Mouse (Mus musculus): ENCODE results near the gene Dhdh.
"Not testable (repeated sequence)": the region's sequence is repeated elsewhere in the genome, so short reads cannot be mapped to it uniquely, and the experiment has no call there.

Gene Dhdh

DNA sequence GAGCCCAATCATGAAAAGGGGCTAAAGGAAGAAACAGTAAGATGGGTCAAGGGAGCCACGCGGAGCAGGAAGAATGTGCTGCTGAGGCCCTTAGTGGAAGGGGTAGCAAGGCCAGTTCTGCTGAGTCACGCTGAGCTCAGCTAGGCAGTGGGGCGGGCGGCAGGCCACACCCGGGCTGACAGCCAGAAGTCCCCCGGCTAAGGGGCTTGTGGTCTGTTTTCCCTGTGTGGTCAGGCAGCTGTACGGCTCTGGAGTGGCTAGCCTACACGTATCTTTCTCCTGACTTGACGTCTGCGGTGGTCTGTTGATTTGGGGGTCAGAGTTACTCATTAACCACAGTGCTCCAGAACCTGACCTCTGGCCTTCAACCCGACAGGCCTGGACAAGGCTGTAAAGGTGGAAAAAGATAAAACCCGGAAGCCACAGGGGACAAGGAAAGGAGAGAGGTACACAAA is 27.7 kb downstream of the Dhdh start:
- TF ChIP-seq CTCF (conservative IDR thresholded peaks at IDR 0.05; ENCODE audit: low read length) = no peak
- TF ChIP-seq POU5F1 (IDR thresholded peaks at IDR 0.05; ENCODE audit: borderline replicate concordance, low read length) = no peak
- peak overlapping the region; percentile 76 for H3K4me3 ChIP-seq (replicated peaks; ENCODE audit: low read length)
- H3K27me3 ChIP-seq (ENCODE audit: insufficient read depth, low read length) = no peaks in the 10 kb centered on the region
- H3K36me3 ChIP-seq (ENCODE audit: insufficient read depth, low read length) = peaks cover 83% of the 10 kb centered on the region
- H3K9me3 ChIP-seq (ENCODE audit: low read length) = no peaks in the 10 kb centered on the region
- H3K4me1 ChIP-seq (replicated peaks; ENCODE audit: low read depth, low read length) = peaks cover 67% of the 10 kb centered on the region

DNA sequence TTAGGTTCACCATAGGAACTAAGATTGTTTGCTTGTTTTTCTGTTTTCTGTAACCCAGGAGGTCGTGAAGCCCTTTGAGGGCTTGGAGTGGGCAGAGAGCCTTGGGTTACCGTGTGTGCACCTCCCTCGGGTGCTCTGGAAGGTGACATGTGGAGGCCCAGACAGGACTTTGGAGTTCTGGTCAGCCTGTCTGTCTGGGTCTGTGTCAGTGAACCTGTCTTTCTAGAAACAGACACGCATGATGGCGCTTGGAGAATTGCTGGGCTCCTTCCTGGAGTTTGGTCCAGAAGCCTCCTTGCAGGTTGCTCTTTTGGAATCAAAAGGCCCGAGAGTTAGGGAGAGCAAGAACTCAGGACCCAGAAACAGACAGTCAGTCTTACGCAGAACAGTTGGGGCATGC is 28.2 kb downstream of the Dhdh start:
- Histone ChIP-seq H3K4me1 (replicated peaks; ENCODE audit: low read depth, low read length) (peaks cover 69% of the 10 kb centered on the region), H3K4me3 (replicated peaks; ENCODE audit: low read length) (peak overlapping the region; percentile 76), H3K36me3 (ENCODE audit: insufficient read depth, low read length) (peaks cover 83% of the 10 kb centered on the region), H3K9me3 (ENCODE audit: low read length) (no peaks in the 10 kb centered on the region), H3K27me3 (ENCODE audit: insufficient read depth, low read length) (no peaks in the 10 kb centered on the region)
- no peak for TF ChIP-seq NANOG (IDR thresholded peaks at IDR 0.05; ENCODE audit: borderline replicate concordance, low read length)
- no peak for TF ChIP-seq CTCF (conservative IDR thresholded peaks at IDR 0.05; ENCODE audit: low read length)

DNA sequence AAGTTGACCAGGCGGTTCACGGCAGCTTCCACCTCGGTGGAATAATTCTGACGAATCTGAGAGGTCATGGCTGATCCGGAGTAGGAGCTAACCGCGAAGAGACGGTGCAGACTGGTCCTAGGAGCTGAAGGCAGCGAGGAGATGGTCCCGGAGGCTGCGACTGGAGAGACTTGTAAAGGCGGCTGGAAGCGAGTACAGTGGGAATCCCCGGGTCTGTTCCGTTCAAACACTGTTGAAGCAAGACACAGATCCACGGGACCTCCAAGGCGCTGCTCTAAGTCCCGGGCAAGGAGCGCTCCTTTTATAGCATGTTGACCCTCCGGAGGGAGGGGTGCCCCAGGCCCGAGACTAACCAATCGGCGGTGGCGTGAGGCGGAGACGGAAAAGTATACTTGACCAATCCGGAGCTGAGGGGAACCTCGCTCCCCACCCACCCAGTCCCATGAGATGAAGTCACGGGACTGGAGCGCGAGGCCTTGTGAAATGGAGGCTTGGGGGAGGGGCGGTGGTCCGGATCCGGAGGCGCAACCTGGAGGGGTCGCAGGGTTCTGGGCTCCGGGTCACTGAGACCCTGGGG is 29.0 kb downstream of the Dhdh start, which contains the start of gene Ftl1:
Gene Ftl1, minus strand, starts transcription at position 321 of the 577 bp plus-strand sequence.
- Histone ChIP-seq H3K4me1 (replicated peaks; ENCODE audit: low read depth, low read length) (peaks cover 69% of the 10 kb centered on the region), H3K4me3 (replicated peaks; ENCODE audit: low read length) (peak within 1 kb of the TSS; percentile 96), H3K36me3 (ENCODE audit: insufficient read depth, low read length) (peaks cover 83% of the 10 kb centered on the region)
- not testable (repeated sequence) for H3K9me3 ChIP-seq (ENCODE audit: low read length); H3K27me3 ChIP-seq (ENCODE audit: insufficient read depth, low read length)

DNA sequence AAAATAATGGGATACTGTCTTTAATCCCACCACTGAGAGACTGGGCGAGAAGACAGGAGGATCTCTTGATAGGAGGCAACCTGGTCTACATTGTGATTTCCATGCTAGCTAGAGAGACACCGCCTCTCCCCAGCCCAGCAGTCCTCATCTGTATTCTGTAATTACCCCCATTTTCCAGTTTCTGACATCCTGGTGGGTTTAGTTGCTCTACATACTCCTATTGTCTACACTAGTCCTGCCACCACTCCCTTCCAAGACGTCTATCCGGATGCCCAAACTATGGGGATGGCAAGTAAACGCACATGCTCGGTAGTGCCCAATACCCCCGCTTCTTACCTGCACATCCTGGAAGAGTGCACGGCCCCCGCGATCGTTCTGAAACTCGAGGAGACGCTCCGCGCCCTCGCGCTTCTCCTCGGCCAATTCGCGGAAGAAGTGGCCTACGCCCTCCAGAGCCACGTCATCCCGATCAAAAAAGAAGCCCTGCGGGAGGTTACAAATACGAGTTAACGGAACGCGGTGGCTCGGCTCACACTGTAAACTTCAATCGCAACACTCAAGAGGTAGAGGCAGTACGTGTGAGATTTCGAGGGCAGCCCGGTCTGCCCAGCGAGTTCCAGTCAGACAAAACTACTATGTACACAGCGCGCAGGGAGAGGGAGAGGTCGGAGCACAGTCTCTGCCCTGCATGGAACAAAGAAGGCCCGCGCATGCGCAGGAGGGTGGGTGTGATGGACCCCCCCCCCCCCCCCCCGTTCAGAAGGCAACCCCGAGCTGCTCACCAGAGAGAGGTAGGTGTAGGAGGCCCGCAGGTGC is 29.6 kb downstream of the Dhdh start:
- no peak for TF ChIP-seq CTCF (conservative IDR thresholded peaks at IDR 0.05; ENCODE audit: low read length)
- no peak for TF ChIP-seq POU5F1 (IDR thresholded peaks at IDR 0.05; ENCODE audit: borderline replicate concordance, low read length)
- TF ChIP-seq NANOG (IDR thresholded peaks at IDR 0.05; ENCODE audit: borderline replicate concordance, low read length) = no peak
- peaks cover 81% of the 10 kb centered on the region for H3K36me3 ChIP-seq (ENCODE audit: insufficient read depth, low read length)
- no peaks in the 10 kb centered on the region for H3K9me3 ChIP-seq (ENCODE audit: low read length)
- H3K27me3 ChIP-seq (ENCODE audit: insufficient read depth, low read length) = no peaks in the 10 kb centered on the region
- peak overlapping the region; percentile 96 for H3K4me3 ChIP-seq (replicated peaks; ENCODE audit: low read length)
- H3K4me1 ChIP-seq (replicated peaks; ENCODE audit: low read depth, low read length) = peaks cover 67% of the 10 kb centered on the region

DNA sequence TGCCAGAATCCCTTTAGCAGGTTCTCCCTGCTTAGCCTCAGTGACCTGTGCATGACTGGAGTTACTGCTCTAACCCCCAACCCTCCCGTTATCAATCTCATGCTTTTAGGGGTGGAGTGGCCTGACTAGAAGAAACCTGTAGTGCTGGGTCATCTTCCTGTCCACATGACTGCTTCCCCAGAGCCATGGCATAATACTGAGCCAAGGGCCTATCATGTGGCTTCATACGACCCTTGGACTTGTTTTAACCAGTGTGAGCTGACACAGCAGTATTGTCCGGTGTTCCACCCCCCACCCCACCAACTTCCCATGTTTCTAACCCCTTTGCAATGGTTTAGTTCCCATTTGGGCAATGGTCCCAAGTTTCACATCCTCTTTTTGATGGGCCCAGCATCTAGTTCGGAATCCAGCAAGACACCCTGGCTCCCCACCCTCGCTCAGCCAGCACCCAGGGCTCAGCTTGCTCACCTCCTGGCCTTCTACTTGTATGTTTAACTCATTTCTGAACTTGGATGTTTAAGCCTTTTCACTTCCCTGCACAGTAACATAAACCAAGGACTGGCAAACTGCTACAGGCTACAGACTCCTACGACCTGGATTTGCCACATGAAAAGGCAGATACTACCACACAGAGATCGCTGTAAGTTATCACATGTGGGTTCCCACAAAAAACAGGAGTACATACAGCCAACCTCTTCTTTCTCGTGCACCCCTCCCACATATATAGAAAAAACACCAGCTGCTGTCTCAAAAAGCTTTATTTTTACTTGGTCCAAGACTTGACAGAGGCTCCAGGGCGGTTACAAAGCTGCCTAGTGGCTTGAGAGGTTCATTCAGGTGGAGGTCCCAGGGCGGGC is 31.2 kb downstream of the Dhdh start:
- no peaks in the 10 kb centered on the region for H3K27me3 ChIP-seq (ENCODE audit: insufficient read depth, low read length)
- H3K9me3 ChIP-seq (ENCODE audit: low read length) = no peaks in the 10 kb centered on the region
- H3K4me3 ChIP-seq (replicated peaks; ENCODE audit: low read length) = peak overlapping the region; percentile 96
- H3K36me3 ChIP-seq (ENCODE audit: insufficient read depth, low read length) = peaks cover 78% of the 10 kb centered on the region
- TF ChIP-seq CTCF (conservative IDR thresholded peaks at IDR 0.05; ENCODE audit: low read length) = no peak
- TF ChIP-seq POU5F1 (IDR thresholded peaks at IDR 0.05; ENCODE audit: borderline replicate concordance, low read length) = no peak
- TF ChIP-seq NANOG (IDR thresholded peaks at IDR 0.05; ENCODE audit: borderline replicate concordance, low read length) = no peak
- peaks cover 53% of the 10 kb centered on the region for H3K4me1 ChIP-seq (replicated peaks; ENCODE audit: low read depth, low read length)

DNA sequence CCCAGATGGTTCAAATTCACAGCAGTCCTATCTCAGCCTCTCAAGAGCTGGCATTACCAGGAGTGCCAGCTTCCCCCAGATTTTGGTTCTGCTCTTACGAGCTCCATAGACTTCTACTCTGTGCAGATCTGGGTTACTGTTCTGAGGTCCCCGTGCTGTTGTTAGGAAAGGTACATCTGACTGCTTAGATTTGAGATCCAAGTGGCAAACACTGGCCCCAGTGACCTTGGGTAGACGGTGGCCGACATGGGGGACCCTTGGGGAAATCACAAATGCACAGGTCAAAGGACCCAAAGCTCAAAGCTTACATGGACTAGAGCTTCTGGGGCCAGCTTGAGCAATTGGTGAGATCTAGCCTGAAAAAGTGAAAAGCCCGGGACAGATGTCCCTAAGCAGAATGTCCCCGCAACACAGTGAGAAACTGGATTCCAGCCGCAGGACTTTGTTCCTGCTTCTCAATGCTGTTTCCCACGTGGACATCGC is 31.8 kb downstream of the Dhdh start:
- H3K9me3 ChIP-seq (ENCODE audit: low read length) = no peaks in the 10 kb centered on the region
- H3K4me3 ChIP-seq (replicated peaks; ENCODE audit: low read length) = peak overlapping the region; percentile 96
- peaks cover 80% of the 10 kb centered on the region for H3K36me3 ChIP-seq (ENCODE audit: insufficient read depth, low read length)
- H3K4me1 ChIP-seq (replicated peaks; ENCODE audit: low read depth, low read length) = peaks cover 53% of the 10 kb centered on the region
- TF ChIP-seq POU5F1 (IDR thresholded peaks at IDR 0.05; ENCODE audit: borderline replicate concordance, low read length) (no peak), NANOG (IDR thresholded peaks at IDR 0.05; ENCODE audit: borderline replicate concordance, low read length) (no peak), CTCF (conservative IDR thresholded peaks at IDR 0.05; ENCODE audit: low read length) (no peak)
- no peaks in the 10 kb centered on the region for H3K27me3 ChIP-seq (ENCODE audit: insufficient read depth, low read length)

DNA sequence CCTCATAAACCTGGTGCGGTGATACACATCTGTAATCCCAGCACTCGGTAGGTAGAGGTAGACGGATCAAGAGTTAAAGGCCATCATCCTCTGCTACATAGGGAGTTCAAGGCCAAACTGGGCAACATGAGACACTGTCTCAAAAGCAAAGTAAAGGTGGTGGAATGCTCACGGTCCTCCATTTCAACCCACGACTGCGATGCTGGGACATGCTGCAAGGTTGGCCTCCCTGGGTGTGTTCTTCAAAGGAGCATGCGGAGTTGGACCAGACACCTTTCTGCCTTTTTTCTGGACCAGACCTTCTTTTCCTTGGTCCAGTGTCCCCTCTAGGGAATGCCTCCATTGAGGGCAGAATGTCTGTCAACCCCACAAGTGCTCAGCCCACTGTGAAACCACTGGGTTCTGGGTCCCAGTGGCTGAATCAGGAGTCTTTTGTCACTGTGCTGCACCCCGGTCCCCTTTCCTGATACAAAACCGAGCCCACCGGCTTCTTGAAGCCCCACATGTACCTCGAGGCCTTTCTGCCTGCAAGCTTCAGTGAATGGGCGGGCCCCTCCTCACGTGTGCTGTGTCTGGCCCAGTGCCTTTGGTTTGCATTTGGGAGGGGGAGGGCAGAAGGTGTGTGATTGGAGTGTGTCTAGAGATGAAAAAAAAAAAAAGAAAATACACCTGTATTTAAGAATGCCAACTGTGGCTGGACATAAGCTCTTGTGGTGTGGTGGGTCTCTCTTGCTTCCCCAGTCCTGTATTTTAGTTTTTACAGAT is 32.5 kb downstream of the Dhdh start:
- Histone ChIP-seq H3K9me3 (ENCODE audit: low read length) (no peaks in the 10 kb centered on the region), H3K36me3 (ENCODE audit: insufficient read depth, low read length) (peaks cover 80% of the 10 kb centered on the region), H3K27me3 (ENCODE audit: insufficient read depth, low read length) (no peaks in the 10 kb centered on the region), H3K4me1 (replicated peaks; ENCODE audit: low read depth, low read length) (peaks cover 54% of the 10 kb centered on the region), H3K4me3 (replicated peaks; ENCODE audit: low read length) (0 out of 2 replicates have a peak overlapping the region, but pooled peaks have one; percentile 13)
- TF ChIP-seq CTCF (conservative IDR thresholded peaks at IDR 0.05; ENCODE audit: low read length) (no peak), POU5F1 (IDR thresholded peaks at IDR 0.05; ENCODE audit: borderline replicate concordance, low read length) (no peak), NANOG (IDR thresholded peaks at IDR 0.05; ENCODE audit: borderline replicate concordance, low read length) (no peak)

DNA sequence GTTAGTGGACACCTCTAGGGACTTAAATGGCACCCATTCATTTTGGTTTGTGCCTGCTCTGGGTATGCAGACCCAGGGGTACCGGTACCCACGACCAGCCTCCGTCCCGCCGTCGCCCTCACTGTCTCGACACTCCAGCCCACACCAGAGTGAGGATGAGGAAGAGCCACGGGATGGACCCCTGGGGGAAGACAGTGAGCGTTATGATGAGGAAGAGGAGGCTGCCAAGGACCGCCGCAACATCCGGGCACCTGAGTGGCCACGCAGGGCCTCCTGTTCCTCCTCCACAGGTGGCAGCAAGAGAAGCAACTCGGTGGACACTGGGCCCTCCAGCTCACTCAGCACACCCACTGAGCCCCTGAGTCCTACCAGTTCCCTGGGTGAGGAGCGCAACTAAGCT is 33.6 kb downstream of the Dhdh start:
- TF ChIP-seq CTCF (conservative IDR thresholded peaks at IDR 0.05; ENCODE audit: low read length) (no peak), NANOG (IDR thresholded peaks at IDR 0.05; ENCODE audit: borderline replicate concordance, low read length) (no peak), POU5F1 (IDR thresholded peaks at IDR 0.05; ENCODE audit: borderline replicate concordance, low read length) (no peak)
- peak overlapping the region; percentile 65 for H3K4me3 ChIP-seq (replicated peaks; ENCODE audit: low read length)
- no peaks in the 10 kb centered on the region for H3K9me3 ChIP-seq (ENCODE audit: low read length)
- H3K4me1 ChIP-seq (replicated peaks; ENCODE audit: low read depth, low read length) = peaks cover 49% of the 10 kb centered on the region
- no peaks in the 10 kb centered on the region for H3K27me3 ChIP-seq (ENCODE audit: insufficient read depth, low read length)
- peaks cover 75% of the 10 kb centered on the region for H3K36me3 ChIP-seq (ENCODE audit: insufficient read depth, low read length)

All from E14TG2a.4 (cell line).